Mouse (Mus musculus): ENCODE data around the gene Dgkb.

Dgkb gene

GRCm38 (mm10) chr12:37817426-37817825, at the start of gene Dgkb:
TSS of gene Dgkb (plus strand) at chr12:37817726.
- no peak for DNase-seq

GRCm38 (mm10) chr12:37769844-37770243, 47.7 kb upstream of the Dgkb start:
- DNase-seq, result no peak

DNA sequence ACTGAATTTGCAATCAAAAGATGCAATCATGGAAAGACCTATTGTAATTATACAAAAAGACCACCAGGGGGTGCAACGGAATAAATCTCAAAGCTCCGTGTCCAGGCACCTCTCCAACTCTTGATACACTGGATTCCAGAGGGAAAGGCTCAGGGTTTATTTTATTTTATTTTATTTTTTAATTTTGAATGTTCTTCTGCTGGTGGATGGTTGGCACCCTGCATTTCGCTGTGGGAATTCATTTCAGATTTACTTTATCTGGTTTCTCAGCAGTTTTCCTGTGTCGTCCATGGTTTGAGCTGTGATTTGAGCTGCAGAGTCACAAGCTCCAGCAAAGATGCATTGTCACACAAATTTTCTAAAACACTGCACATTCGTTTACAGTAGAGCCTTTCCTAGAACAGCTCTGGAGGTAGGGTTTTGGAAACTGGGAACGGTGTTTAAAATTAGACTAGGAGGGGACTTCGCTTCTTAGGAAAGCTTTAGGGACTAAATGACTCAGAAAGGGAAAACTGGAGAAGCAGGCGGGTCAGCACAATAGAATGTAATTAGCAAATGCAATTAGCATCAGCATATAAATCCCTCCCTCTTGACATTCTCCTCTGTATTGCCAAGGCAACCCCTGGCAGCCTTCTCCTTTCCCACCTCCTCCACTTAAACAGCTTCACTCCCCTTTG, 43.7 kb upstream of the Dgkb start:
- peak in 1 of 2 experiments; percentile 5 for DNase-seq

GRCm38 (mm10) chr12:37774591-37774990, 42.9 kb upstream of the Dgkb start:
- DNase-seq, result no peak

DNA sequence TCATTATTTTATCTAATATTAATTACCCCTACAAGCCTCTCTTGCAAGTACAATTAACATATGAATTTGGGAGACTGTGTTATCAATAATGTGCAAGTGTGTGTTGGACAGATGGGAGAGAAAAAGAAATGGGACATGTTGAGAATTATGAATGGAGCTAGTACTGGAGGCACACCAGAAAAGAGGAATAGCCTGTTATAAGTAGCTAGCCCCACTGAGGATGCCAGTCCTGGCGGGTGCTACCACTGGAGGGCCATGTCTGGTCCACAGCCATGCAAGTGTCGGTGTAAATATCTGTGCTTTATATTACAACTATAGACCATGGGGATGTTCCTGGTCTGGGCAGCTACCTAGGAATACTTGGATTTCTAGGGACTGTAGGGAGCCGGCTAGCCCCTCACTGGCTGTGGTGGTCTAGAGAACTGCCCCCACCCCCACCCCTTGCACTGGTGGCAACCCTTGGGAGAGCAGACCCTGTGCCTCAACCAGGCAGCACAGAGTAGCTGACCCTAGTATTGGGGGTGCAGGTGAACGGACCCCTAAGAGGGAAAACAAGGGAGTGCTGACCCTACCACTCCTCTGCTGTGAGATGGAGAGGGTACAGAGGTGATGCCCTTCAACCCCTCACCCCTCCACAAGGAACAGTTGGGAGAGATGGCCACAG, 21.1 kb upstream of the Dgkb start:
- no peak for DNase-seq

GRCm38 (mm10) chr12:37814122-37814521, 3.4 kb upstream of the Dgkb start:
- no peak for DNase-seq

GRCm38 (mm10) chr12:37821052-37821810, 3.7 kb downstream of the Dgkb start:
- DNase-seq, result no peak

GRCm38 (mm10) chr12:37880042-37881017, 62.8 kb downstream of the Dgkb start:
- no peak for DNase-seq

DNA sequence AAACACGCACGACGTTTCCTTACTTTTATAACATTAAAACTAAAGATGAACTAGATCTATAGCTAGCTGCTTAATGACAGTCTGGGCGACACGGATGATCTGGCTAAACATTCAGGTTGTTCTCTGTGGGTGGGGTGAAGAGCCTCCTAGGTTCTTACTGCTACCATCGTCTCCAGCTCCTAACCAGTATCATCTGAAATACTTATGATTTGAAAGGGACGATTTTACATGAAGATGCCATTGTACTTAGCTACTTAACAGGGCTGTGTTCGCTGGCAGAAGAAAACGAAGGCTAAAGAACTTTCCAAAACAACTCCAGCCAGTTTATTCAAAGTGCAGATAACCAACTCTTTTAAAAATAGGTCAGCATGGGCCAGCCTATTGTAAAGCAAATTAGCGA, 63.9 kb downstream of the Dgkb start:
- DNase-seq, result no peak

GRCm38 (mm10) chr12:37882796-37883195, 65.3 kb downstream of the Dgkb start:
- no peak for DNase-seq

- DNase-seq, result no peak
Observed at GRCm38 (mm10) chr12:37883781-37884180, 66.3 kb downstream of the Dgkb start.

DNA sequence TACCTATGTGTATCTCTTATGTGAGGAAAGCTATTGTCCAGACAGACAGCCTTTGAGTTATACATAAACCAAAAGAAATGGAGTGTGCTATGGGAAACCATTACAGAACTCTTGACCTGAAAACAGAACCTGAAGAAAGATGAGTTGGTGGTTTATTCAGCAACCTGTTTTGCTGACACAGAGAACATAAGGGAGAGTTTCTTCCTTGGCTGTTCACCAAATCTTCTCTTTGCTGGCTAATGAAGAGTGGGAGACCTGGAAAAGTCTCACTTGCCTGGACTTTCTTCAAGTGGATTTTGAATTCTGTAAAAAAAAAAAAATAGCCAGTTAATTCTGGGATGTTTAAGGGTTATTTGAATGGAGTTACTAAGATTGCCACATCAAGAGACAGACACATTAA, 71.1 kb downstream of the Dgkb start:
- peak; percentile 4 to 31 for DNase-seq

GRCm38 (mm10) chr12:37889431-37889830, 71.9 kb downstream of the Dgkb start:
- DNase-seq, result no peak

GRCm38 (mm10) chr12:37891336-37891735, 73.8 kb downstream of the Dgkb start:
- no peak for DNase-seq

GRCm38 (mm10) chr12:37942163-37942562, 124.6 kb downstream of the Dgkb start:
- peak; percentile 6 to 15 for DNase-seq

- no peak for DNase-seq
Observed at GRCm38 (mm10) chr12:37956193-37956592, 138.7 kb downstream of the Dgkb start.

- DNase-seq, result no peak
Observed at GRCm38 (mm10) chr12:37971482-37971881, 154.0 kb downstream of the Dgkb start.

GRCm38 (mm10) chr12:37978498-37979187, 161.1 kb downstream of the Dgkb start:
- DNase-seq, result no peak

- DNase-seq, result no peak
Observed at GRCm38 (mm10) chr12:37985352-37985751, 167.8 kb downstream of the Dgkb start.

- DNase-seq, result no peak
Observed at GRCm38 (mm10) chr12:37988066-37988591, 170.6 kb downstream of the Dgkb start.

- DNase-seq, result no peak
Observed at GRCm38 (mm10) chr12:37993221-37993620, 175.7 kb downstream of the Dgkb start.
